Mouse (Mus musculus) left cerebral cortex, adult 9 months (tissue): ENCODE data around the gene Aldh1l2.
"Not testable (repeated sequence)": the region's sequence is repeated elsewhere in the genome, so short reads cannot be mapped to it uniquely, and the experiment has no call there.

Experiments
- DNase-seq, 2 experiments: peaks; one replicate each; pipeline ENCODE4 v3.0.0; 2022; ENCODE audit warnings: low spot score in 2 of 2

Aldh1l2 gene

GRCm38 (mm10) chr10:83533910-83534283 is at the start of gene Aldh1l2:
TSS of gene Aldh1l2 (minus strand) at chr10:83534140.
- DNase-seq, result peak in 1 of 2 experiments; percentile 42

- DNase-seq, result no peak
These were observed 31.8 kb upstream of the Aldh1l2 start for GRCm38 (mm10) chr10:83565449-83566441.

- no peak for DNase-seq
These were observed 29.1 kb upstream of the Aldh1l2 start for GRCm38 (mm10) chr10:83563005-83563404.

- no peak for DNase-seq
These were observed 11.4 kb upstream of the Aldh1l2 start for GRCm38 (mm10) chr10:83545341-83545740.

- DNase-seq, result no peak
These were observed 10.2 kb upstream of the Aldh1l2 start for GRCm38 (mm10) chr10:83544103-83544479.

- DNase-seq, result peak; percentile 70 to 93
These were observed 9.6 kb upstream of the Aldh1l2 start, which contains the start of gene Washc4 for GRCm38 (mm10) chr10:83543439-83544102. TSS of gene Washc4 (plus strand) at chr10:83543752.

GRCm38 (mm10) chr10:83542241-83542640 is 8.3 kb upstream of the Aldh1l2 start:
- peak; percentile 10 to 41 for DNase-seq

- no peak for DNase-seq
These were observed 6.2 kb upstream of the Aldh1l2 start for GRCm38 (mm10) chr10:83540092-83540491.

- DNase-seq, result no peak
These were observed 5.5 kb upstream of the Aldh1l2 start for GRCm38 (mm10) chr10:83539311-83539980.

- DNase-seq, result no peak
These were observed 2.5 kb upstream of the Aldh1l2 start for GRCm38 (mm10) chr10:83536436-83536835.

- DNase-seq, result peak; percentile 16 to 78
These were observed 556 bp downstream of the Aldh1l2 start for GRCm38 (mm10) chr10:83533258-83533909.

GRCm38 (mm10) chr10:83530384-83530967 is 3.5 kb downstream of the Aldh1l2 start:
- DNase-seq, result no peak

- DNase-seq, result not testable (repeated sequence)
These were observed 9.7 kb downstream of the Aldh1l2 start for GRCm38 (mm10) chr10:83524238-83524637.

GRCm38 (mm10) chr10:83520990-83521389 is 12.9 kb downstream of the Aldh1l2 start:
- DNase-seq, result no peak

- no peak for DNase-seq
These were observed 20.2 kb downstream of the Aldh1l2 start for GRCm38 (mm10) chr10:83513736-83514135.

GRCm38 (mm10) chr10:83511304-83511703 is 22.6 kb downstream of the Aldh1l2 start:
- DNase-seq, result no peak

GRCm38 (mm10) chr10:83508962-83509660 is 24.8 kb downstream of the Aldh1l2 start:
- peak in 1 of 2 experiments; percentile 32 for DNase-seq

GRCm38 (mm10) chr10:83497321-83497720 is 36.6 kb downstream of the Aldh1l2 start:
- no peak for DNase-seq

- DNase-seq, result no peak
These were observed 43.4 kb downstream of the Aldh1l2 start for GRCm38 (mm10) chr10:83490506-83490905.

- peak in 1 of 2 experiments; percentile 13 for DNase-seq
These were observed 56.7 kb downstream of the Aldh1l2 start for GRCm38 (mm10) chr10:83477286-83477685.
